Mouse (Mus musculus): ENCODE results near the gene Heatr4.

DNA sequence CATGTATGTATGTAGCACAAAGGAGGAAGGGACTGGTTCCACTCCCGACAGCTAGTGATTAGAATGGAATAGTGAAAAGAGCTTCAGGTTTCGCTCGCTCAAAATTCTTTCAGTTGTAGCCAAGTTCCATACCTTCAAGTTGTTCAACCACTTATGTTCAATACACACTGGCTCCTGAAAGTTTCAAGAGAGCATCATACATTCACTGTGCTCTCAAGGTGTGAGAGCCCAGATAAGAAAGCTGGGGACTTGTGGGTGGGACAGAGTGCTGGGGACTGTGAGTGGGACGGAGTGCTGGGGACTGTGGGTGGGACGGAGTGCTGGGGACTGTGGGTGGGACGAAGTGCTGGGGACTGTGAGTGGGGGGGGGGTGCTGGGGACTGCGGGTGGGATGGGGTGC, 19.4 kb downstream of the Heatr4 start:
- TF ChIP-seq TAL1 (IDR thresholded peaks at IDR 0.05; ENCODE audit: low read length) (no peak), GATA1 (IDR thresholded peaks at IDR 0.05; ENCODE audit: low read length) (no peak)

Measured in erythroblast, embryonic 14.5 days (primary cell).